Mouse (Mus musculus): ENCODE measurements around the gene Chtop. TPM values are rescaled to one million over a fixed set of nuclear protein-coding genes. Genes with fewer than 3 reads are reported as not detected.
A peak's percentile ranks its signal among the peaks of the same experiment; 100 is the strongest.

Gene Chtop
- polyA plus RNA-seq, 1 experiment from 2014 or later: 169 TPM

- DNase-seq (ENCODE audit: low spot score): no peak
Measured at GRCm38 (mm10) chr3:90512276-90512675, 3.0 kb upstream of the Chtop start.

- no peak for DNase-seq (ENCODE audit: low spot score)
Measured at GRCm38 (mm10) chr3:90509747-90510123, 437 bp upstream of the Chtop start.

- DNase-seq (ENCODE audit: low spot score): no peak
Measured at GRCm38 (mm10) chr3:90508287-90508949, 880 bp downstream of the Chtop start.

GRCm38 (mm10) chr3:90506362-90506761 lies 2.9 kb downstream of the Chtop start:
- DNase-seq (ENCODE audit: low spot score): no peak

GRCm38 (mm10) chr3:90505216-90505615 lies 4.1 kb downstream of the Chtop start:
- no peak for DNase-seq (ENCODE audit: low spot score)

- DNase-seq (ENCODE audit: low spot score): no peak
Measured at GRCm38 (mm10) chr3:90503444-90503843, 5.9 kb downstream of the Chtop start.

GRCm38 (mm10) chr3:90497597-90497996 lies 11.7 kb downstream of the Chtop start:
- no peak for DNase-seq (ENCODE audit: low spot score)

GRCm38 (mm10) chr3:90495850-90496525 lies 13.3 kb downstream of the Chtop start:
- DNase-seq (ENCODE audit: low spot score): no peak

GRCm38 (mm10) chr3:90493831-90494540 lies 15.3 kb downstream of the Chtop start:
- no peak for DNase-seq (ENCODE audit: low spot score)

- DNase-seq (ENCODE audit: low spot score): peak; percentile 40
Measured at GRCm38 (mm10) chr3:90491350-90491749, 17.9 kb downstream of the Chtop start.

- DNase-seq (ENCODE audit: low spot score): peak; percentile 95
Measured at GRCm38 (mm10) chr3:90490696-90491256, 18.5 kb downstream of the Chtop start, which contains the start of gene Snapin. TSS of gene Snapin (minus strand) at chr3:90491033.

- no peak for DNase-seq (ENCODE audit: low spot score)
Measured at GRCm38 (mm10) chr3:90488576-90488975, 20.7 kb downstream of the Chtop start.

GRCm38 (mm10) chr3:90486998-90487397 lies 22.3 kb downstream of the Chtop start:
- DNase-seq (ENCODE audit: low spot score): no peak

- peak; percentile 99 for DNase-seq (ENCODE audit: low spot score)
Measured at GRCm38 (mm10) chr3:90475831-90476611, 33.3 kb downstream of the Chtop start, which contains the start of gene Ilf2. TSS of gene Ilf2 (plus strand) at chr3:90476126.

GRCm38 (mm10) chr3:90475151-90475830 lies 34.0 kb downstream of the Chtop start:
- DNase-seq (ENCODE audit: low spot score): no peak

GRCm38 (mm10) chr3:90472213-90472612 lies 37.1 kb downstream of the Chtop start:
- peak; percentile 78 for DNase-seq (ENCODE audit: low spot score)

- no peak for DNase-seq (ENCODE audit: low spot score)
Measured at GRCm38 (mm10) chr3:90467618-90468300, 41.5 kb downstream of the Chtop start.

GRCm38 (mm10) chr3:90466311-90466766 lies 43.0 kb downstream of the Chtop start:
- DNase-seq (ENCODE audit: low spot score): no peak

GRCm38 (mm10) chr3:90465686-90466310 lies 43.5 kb downstream of the Chtop start, which contains the start of gene Npr1:
TSS of gene Npr1 (minus strand) at chr3:90465866.
- no peak for DNase-seq (ENCODE audit: low spot score)

Data from thymus, postnatal 0 days (tissue).